Mouse (Mus musculus) adrenal gland, postnatal 36 days (tissue): ENCODE data around the gene Fam166b. TPM values are rescaled to one million over a fixed set of nuclear protein-coding genes. Genes with fewer than 3 reads are reported as not detected.

Experiments
- DNase-seq, 2 experiments: peaks; one replicate each; pipeline ENCODE4 v3.0.0; 2021; ENCODE audit warnings: mixed read lengths in 1 of 2
- total RNA-seq, 2 experiments: library from RNA; stranded (reverse); gene quantifications; 2 replicates each; pipeline ENCODE4 v1.2.3; 2021

Gene Fam166b
- total RNA-seq, 2 experiments from 2014 or later = 0.92 TPM; not detected in 1

GRCm38 (mm10) chr4:43404697-43405096 is 24.2 kb downstream of the Fam166b start:
- no peak for DNase-seq

- peak; percentile 62 to 66 for DNase-seq
Measured at GRCm38 (mm10) chr4:43402212-43402611, 26.7 kb downstream of the Fam166b start.

GRCm38 (mm10) chr4:43401486-43401885 is 27.4 kb downstream of the Fam166b start:
- no peak for DNase-seq

- no peak for DNase-seq
Measured at GRCm38 (mm10) chr4:43400976-43401375, 28.0 kb downstream of the Fam166b start.

GRCm38 (mm10) chr4:43399391-43400131 is 29.4 kb downstream of the Fam166b start:
- no peak for DNase-seq

- DNase-seq = peak; percentile 81 to 86
Measured at GRCm38 (mm10) chr4:43398829-43399331, 30.1 kb downstream of the Fam166b start.

GRCm38 (mm10) chr4:43398014-43398413 is 30.9 kb downstream of the Fam166b start:
- no peak for DNase-seq

GRCm38 (mm10) chr4:43396381-43396780 is 32.6 kb downstream of the Fam166b start:
- DNase-seq = no peak

GRCm38 (mm10) chr4:43395836-43396235 is 33.1 kb downstream of the Fam166b start:
- DNase-seq = no peak

GRCm38 (mm10) chr4:43395147-43395546 is 33.8 kb downstream of the Fam166b start:
- DNase-seq = no peak

GRCm38 (mm10) chr4:43394345-43394891 is 34.5 kb downstream of the Fam166b start:
- peak; percentile 77 to 81 for DNase-seq

- DNase-seq = no peak
Measured at GRCm38 (mm10) chr4:43391521-43392050, 37.3 kb downstream of the Fam166b start.

- no peak for DNase-seq
Measured at GRCm38 (mm10) chr4:43389845-43390440, 39.0 kb downstream of the Fam166b start.

- no peak for DNase-seq
Measured at GRCm38 (mm10) chr4:43389390-43389789, 39.5 kb downstream of the Fam166b start.

GRCm38 (mm10) chr4:43386932-43387331 is 42.0 kb downstream of the Fam166b start:
- DNase-seq = no peak

- DNase-seq = no peak
Measured at GRCm38 (mm10) chr4:43384541-43384940, 44.4 kb downstream of the Fam166b start.

GRCm38 (mm10) chr4:43384083-43384460 is 44.9 kb downstream of the Fam166b start:
- no peak for DNase-seq

GRCm38 (mm10) chr4:43383246-43384082 is 45.5 kb downstream of the Fam166b start:
- DNase-seq = no peak

- no peak for DNase-seq
Measured at GRCm38 (mm10) chr4:43382155-43383020, 46.5 kb downstream of the Fam166b start.

- DNase-seq = peak; percentile 93 to 95
Measured at GRCm38 (mm10) chr4:43381408-43382154, 47.4 kb downstream of the Fam166b start, which contains the start of gene Rusc2. Gene Rusc2, plus strand, starts transcription at chr4:43381979.
